In genomic region chr7:118279521-118279920, GRCm38 (mm10) we compare ENCODE assay signal across 14 mouse cellular contexts. TPM values are rescaled to one million over a fixed set of nuclear protein-coding genes. Genes with fewer than 3 reads are reported as not detected.
A peak's percentile ranks its signal among the peaks of the same experiment; 100 is the strongest.
DNase-seq lines count a peak whose midpoint lies in the region; ATAC-seq lines count a peak whose summit lies in the region.
"Had no signal": no experiment of that assay in that cellular context is flagged by ENCODE, and none has a peak within 500 bp of the region (broad histone marks: within the 10 kb centered on the region; RNA-seq: fewer than 3 reads in every experiment).

No protein-coding gene starts in this region.

- H3K27ac ChIP-seq in midbrain, embryonic 16.5 days (ENCODE audit: low read length) = no peak overlapping the region
- H3K27ac ChIP-seq: midbrain, embryonic 10.5 days; neural tube, embryonic 13.5 days; stomach, embryonic 15.5 days had no signal

- ATAC-seq in activated CD4-positive, CD25-positive, alpha-beta regulatory T cell, adult 4 months = peak; percentile 43
- no peak for ATAC-seq in midbrain, embryonic 16.5 days

- peaks cover 78% of the 10 kb centered on the region for H3K4me1 ChIP-seq in megakaryocyte, embryonic 14.5 days
- H3K4me1 ChIP-seq in midbrain, embryonic 16.5 days (ENCODE audit: control insufficient read depth, insufficient read depth, low read length) = no peaks in the 10 kb centered on the region
- H3K4me1 ChIP-seq: midbrain, embryonic 10.5 days; neural tube, embryonic 13.5 days; stomach, embryonic 15.5 days had no signal

- no peak overlapping the region for H3K4me2 ChIP-seq in midbrain, embryonic 16.5 days (ENCODE audit: low read length)
- H3K4me2 ChIP-seq: neural tube, embryonic 13.5 days; stomach, embryonic 15.5 days had no signal

- H3K4me3 ChIP-seq in megakaryocyte, embryonic 14.5 days (replicated peaks) = peak overlapping the region; percentile 50
- H3K4me3 ChIP-seq in midbrain, embryonic 16.5 days (ENCODE audit: low read depth, low read length) = no peak overlapping the region
- H3K4me3 ChIP-seq: midbrain, embryonic 10.5 days; neural tube, embryonic 13.5 days; stomach, embryonic 15.5 days had no signal

- no peaks in the 10 kb centered on the region for H3K9me3 ChIP-seq in megakaryocyte, embryonic 14.5 days
- H3K9me3 ChIP-seq in midbrain, embryonic 16.5 days (replicated peaks; ENCODE audit: control insufficient read depth, low read length, poor library complexity, severe bottlenecking) = no peaks in the 10 kb centered on the region
- H3K9me3 ChIP-seq: midbrain, embryonic 10.5 days; neural tube, embryonic 13.5 days; stomach, embryonic 15.5 days had no signal

- no peaks in the 10 kb centered on the region for H3K36me3 ChIP-seq in megakaryocyte, embryonic 14.5 days (replicated peaks; ENCODE audit: low read length)
- H3K36me3 ChIP-seq in midbrain, embryonic 16.5 days (ENCODE audit: control insufficient read depth, insufficient read depth, low read length) = no peaks in the 10 kb centered on the region
- H3K36me3 ChIP-seq: midbrain, embryonic 10.5 days; neural tube, embryonic 13.5 days; stomach, embryonic 15.5 days had no signal

- peak; percentile 62 for DNase-seq in 416B (ENCODE audit: low read depth)
- DNase-seq in B cell, adult 2 months = peak; percentile 61 to 66
- DNase-seq in kidney, postnatal 36 days = no peak
- DNase-seq in urinary bladder, postnatal 36 days (ENCODE audit: low spot score in 2 of 2) = no peak
- DNase-seq: adrenal gland, postnatal 25 days; cerebellum, adult 18-20 months; gastrocnemius, postnatal 10 days; right cerebral cortex, adult 18-20 months had no signal

- no peak overlapping the region for H3K9ac ChIP-seq in midbrain, embryonic 16.5 days (ENCODE audit: low read depth, low read length)
- H3K9ac ChIP-seq: neural tube, embryonic 13.5 days; stomach, embryonic 15.5 days had no signal

- WGBS in midbrain, embryonic 16.5 days = 69% methylated on average over 3 of the region's 3 CpGs

- no peaks in the 10 kb centered on the region for H3K27me3 ChIP-seq in megakaryocyte, embryonic 14.5 days (replicated peaks)
- H3K27me3 ChIP-seq in midbrain, embryonic 16.5 days (ENCODE audit: control insufficient read depth, insufficient read depth, low read depth, low read length) = no peaks in the 10 kb centered on the region
- H3K27me3 ChIP-seq: stomach, embryonic 15.5 days had no signal

RNA-seq across cellular contexts. Expression of gene Smg1, which starts 36.1 kb away (rescaled TPM):
- 10 to 100 TPM; 24.8 to 30.0 TPM for polyA plus RNA-seq in activated CD4-positive, CD25-positive, alpha-beta regulatory T cell, adult 4 months (2017; shearing (Covaris generic))
- polyA plus RNA-seq in megakaryocyte, embryonic 14.5 days (2012; ENCODE audit: insufficient read depth, low replicate concordance) = 4.3 and 14.1 TPM in 2 replicates
- polyA plus RNA-seq in midbrain, embryonic 16.5 days (2015; fragmentation: Nextera tagmentation; extraction: Ambion mirVana) = 16.0 and 19.3 TPM in 2 replicates

Comparison
In these comparisons a context has a peak if more than half of its experiments do, and no peak if none do; other contexts are left out.
1. DNase-seq: peak in 416B (single experiment) and B cell, adult 2 months (2 of 2); none in kidney, postnatal 36 days (0 of 2) and urinary bladder, postnatal 36 days (0 of 2).